Mouse (Mus musculus) heart, adult 9 months (tissue): ENCODE results near the gene Cep295nl.
"Not testable (repeated sequence)": the region's sequence is repeated elsewhere in the genome, so short reads cannot be mapped to it uniquely, and the experiment has no call there.

Source experiments
- DNase-seq, 2 experiments: peaks; one replicate each; pipeline ENCODE4 v3.0.0; 2022; ENCODE audit warnings: low spot score in 2 of 2

Cep295nl gene

GRCm38 (mm10) chr11:118321971-118322370, 20.3 kb downstream of the Cep295nl start:
- DNase-seq: no peak

GRCm38 (mm10) chr11:118321500-118321899, 20.8 kb downstream of the Cep295nl start:
- no peak for DNase-seq

GRCm38 (mm10) chr11:118318678-118319077, 23.6 kb downstream of the Cep295nl start:
- no peak for DNase-seq

GRCm38 (mm10) chr11:118317129-118317528, 25.2 kb downstream of the Cep295nl start:
- DNase-seq: peak in 1 of 2 experiments; percentile 38

- no peak for DNase-seq
Observed at GRCm38 (mm10) chr11:118316231-118316806, 26.0 kb downstream of the Cep295nl start.

- no peak for DNase-seq
Observed at GRCm38 (mm10) chr11:118312132-118312723, 30.1 kb downstream of the Cep295nl start.

GRCm38 (mm10) chr11:118307962-118308361, 34.3 kb downstream of the Cep295nl start:
- not testable (repeated sequence) for DNase-seq

- DNase-seq: not testable (repeated sequence)
Observed at GRCm38 (mm10) chr11:118303959-118304358, 38.3 kb downstream of the Cep295nl start.

- no peak for DNase-seq
Observed at GRCm38 (mm10) chr11:118298810-118299209, 43.5 kb downstream of the Cep295nl start.

GRCm38 (mm10) chr11:118297967-118298366, 44.3 kb downstream of the Cep295nl start:
- no peak for DNase-seq

- no peak for DNase-seq
Observed at GRCm38 (mm10) chr11:118295026-118295425, 47.3 kb downstream of the Cep295nl start.

- DNase-seq: no peak
Observed at GRCm38 (mm10) chr11:118292671-118293070, 49.6 kb downstream of the Cep295nl start.

- DNase-seq: peak; percentile 100
Observed at GRCm38 (mm10) chr11:118289999-118290889, 52.1 kb downstream of the Cep295nl start, which contains the start of gene Usp36. TSS of gene Usp36 (minus strand) at chr11:118290244.

- no peak for DNase-seq
Observed at GRCm38 (mm10) chr11:118289562-118289961, 52.7 kb downstream of the Cep295nl start.

- DNase-seq: no peak
Observed at GRCm38 (mm10) chr11:118289037-118289511, 53.2 kb downstream of the Cep295nl start.

- DNase-seq: no peak
Observed at GRCm38 (mm10) chr11:118287573-118287972, 54.7 kb downstream of the Cep295nl start.

- no peak for DNase-seq
Observed at GRCm38 (mm10) chr11:118286434-118286833, 55.9 kb downstream of the Cep295nl start.

- no peak for DNase-seq
Observed at GRCm38 (mm10) chr11:118285791-118286190, 56.5 kb downstream of the Cep295nl start.
